Mouse (Mus musculus): ENCODE measurements around the gene Nhsl2.

GRCm38 (mm10) chrX:101978861-101979260 is 129.7 kb downstream of the Nhsl2 start:
- TF ChIP-seq CTCF (IDR thresholded peaks at IDR 0.05; ENCODE audit: insufficient read depth, low read depth, low read length) (no peak), POLR2A (IDR thresholded peaks at IDR 0.05; ENCODE audit: insufficient read depth, low read depth, low read length) (no peak)
